Mouse (Mus musculus) heart, embryonic 10.5 days (tissue): ENCODE results near the gene Cldn20. TPM values are rescaled to one million over a fixed set of nuclear protein-coding genes. Genes with fewer than 3 reads are reported as not detected.

Experiments used
- DNase-seq: peaks from one replicate; pipeline ENCODE4 v3.0.0-alpha.2; 2017; ENCODE audit warnings: low spot score
- H3K27ac ChIP-seq: fragments of 300-500 bp; sonication (generic); 2 replicates; pipeline ENCODE4 v1.5.1; 2016; ENCODE audit warnings: mild to moderate bottlenecking
- H3K27me3 ChIP-seq: fragments of 300-500 bp; sonication (generic); 2 replicates; pipeline ENCODE4 v1.6.1; 2016; ENCODE audit warnings: mild to moderate bottlenecking; ENCODE audit not compliant: poor library complexity, insufficient read depth, severe bottlenecking
- H3K36me3 ChIP-seq: fragments of 300-500 bp; sonication (generic); 2 replicates; pipeline ENCODE4 v1.6.1; 2016; ENCODE audit warnings: mild to moderate bottlenecking, moderate library complexity
- H3K4me1 ChIP-seq: fragments of 300-500 bp; sonication (generic); 2 replicates; pipeline ENCODE4 v1.6.1; 2016; ENCODE audit warnings: mild to moderate bottlenecking
- H3K4me3 ChIP-seq: fragments of 300-500 bp; sonication (generic); 2 replicates; pipeline ENCODE4 v1.5.1; 2016; ENCODE audit warnings: mild to moderate bottlenecking, moderate library complexity
- H3K9me3 ChIP-seq: fragments of 300-500 bp; sonication (generic); 2 replicates; pipeline ENCODE4 v1.6.1; 2016; ENCODE audit warnings: mild to moderate bottlenecking, moderate library complexity
- WGBS: fragments of 180-500 bp; shearing (Covaris S2); methylation state at CpG from one replicate; pipeline ENCODE4 v1.1.7; 2016; 5-methylcytosine and 5-hydroxymethylcytosine counted together
- polyA plus RNA-seq: library from polyadenylated mRNA; unstranded; fragments of >200 nt; fragmentation: Nextera tagmentation; extraction: Ambion mirVana; gene quantifications from 2 replicates; pipeline ENCODE4 v1.2.1, GENCODE M21; 2016

Gene Cldn20
- not detected in 2 replicates for polyA plus RNA-seq

DNA sequence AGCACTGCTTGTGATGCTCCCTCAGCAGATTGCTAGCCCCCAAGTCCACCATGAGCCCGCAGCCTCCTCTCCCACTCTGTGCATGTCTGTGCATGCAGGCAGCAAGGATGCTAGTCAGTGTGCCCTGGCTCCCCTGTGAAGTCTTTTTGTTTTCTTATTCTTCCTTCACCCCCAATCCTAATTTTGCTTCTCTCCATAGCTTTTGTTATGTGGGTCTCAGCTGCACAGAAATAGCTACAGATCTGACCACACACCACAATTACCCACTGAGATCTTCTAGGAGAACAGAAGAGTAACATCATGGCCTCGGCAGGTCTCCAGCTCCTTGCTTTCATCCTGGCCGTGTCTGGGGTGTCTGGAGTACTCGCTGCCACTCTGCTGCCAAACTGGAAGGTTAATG, at the start of gene Cldn20:
Gene Cldn20 (plus strand): TSS at position 301 of the 400 bp plus-strand sequence.
- Histone ChIP-seq H3K4me3 (no peak within 1 kb of the TSS), H3K27ac (no peak within 1 kb of the TSS), H3K4me1 (peaks cover 6% of the 10 kb centered on the region; the same call in 1 of the 2 replicates), H3K36me3 (peaks cover 3% of the 10 kb centered on the region; the same call in 1 of the 2 replicates), H3K27me3 (no peaks in the 10 kb centered on the region), H3K9me3 (no peaks in the 10 kb centered on the region)
- no peak for DNase-seq
- WGBS: 84% methylated on average over 4 of the region's 4 CpGs

DNA sequence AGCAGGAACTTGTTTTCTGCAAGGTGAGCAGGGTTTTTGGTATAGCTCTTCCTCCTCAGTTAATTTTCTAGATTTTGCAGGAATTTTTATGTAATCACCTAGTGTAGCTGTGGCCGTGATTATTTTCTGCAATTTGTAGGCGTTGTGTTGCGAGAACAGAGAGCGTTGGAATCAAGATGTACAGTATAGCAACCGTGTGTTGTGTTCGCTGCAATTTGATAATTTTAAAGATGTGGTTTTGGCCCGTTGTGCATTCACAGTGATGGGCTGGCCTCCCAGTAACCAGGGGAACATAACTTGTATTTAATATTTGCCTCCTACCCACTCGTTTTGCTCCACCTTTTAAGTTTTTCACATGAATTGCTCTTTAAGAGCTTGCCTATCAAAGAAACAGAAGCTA, 49.3 kb upstream of the Cldn20 start:
- 87% methylated on average over 8 of the region's 8 CpGs for WGBS
- no peak overlapping the region for H3K4me3 ChIP-seq
- no peaks in the 10 kb centered on the region for H3K9me3 ChIP-seq
- H3K27me3 ChIP-seq: no peaks in the 10 kb centered on the region
- no peaks in the 10 kb centered on the region for H3K36me3 ChIP-seq
- no peak for DNase-seq
- H3K4me1 ChIP-seq: no peaks in the 10 kb centered on the region
- H3K27ac ChIP-seq: no peak overlapping the region

DNA sequence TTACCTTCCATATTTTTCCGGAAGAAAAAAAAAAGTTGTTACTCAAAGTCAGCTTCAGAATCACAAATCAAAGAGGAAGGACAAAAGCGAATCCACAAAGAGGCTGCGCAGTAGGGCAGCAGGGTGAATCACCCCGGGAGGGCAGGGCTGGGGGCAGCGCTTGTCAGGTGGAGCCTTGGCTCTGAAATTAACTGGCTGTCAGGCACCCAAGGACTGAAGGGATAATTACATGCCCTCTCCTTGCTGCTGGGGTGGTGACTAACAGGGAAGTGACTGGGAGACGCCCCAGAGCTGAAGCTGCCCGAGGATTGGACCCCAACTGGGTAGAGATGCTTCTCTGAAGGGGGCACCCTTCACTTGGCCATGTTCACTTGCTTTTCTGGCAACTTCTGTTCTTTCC, 46.5 kb upstream of the Cldn20 start:
- H3K4me1 ChIP-seq: no peaks in the 10 kb centered on the region
- H3K4me3 ChIP-seq: no peak overlapping the region
- 65% methylated on average over 7 of the region's 7 CpGs for WGBS
- H3K36me3 ChIP-seq: no peaks in the 10 kb centered on the region
- H3K27me3 ChIP-seq: no peaks in the 10 kb centered on the region
- no peak for DNase-seq
- no peaks in the 10 kb centered on the region for H3K9me3 ChIP-seq
- H3K27ac ChIP-seq: no peak overlapping the region

DNA sequence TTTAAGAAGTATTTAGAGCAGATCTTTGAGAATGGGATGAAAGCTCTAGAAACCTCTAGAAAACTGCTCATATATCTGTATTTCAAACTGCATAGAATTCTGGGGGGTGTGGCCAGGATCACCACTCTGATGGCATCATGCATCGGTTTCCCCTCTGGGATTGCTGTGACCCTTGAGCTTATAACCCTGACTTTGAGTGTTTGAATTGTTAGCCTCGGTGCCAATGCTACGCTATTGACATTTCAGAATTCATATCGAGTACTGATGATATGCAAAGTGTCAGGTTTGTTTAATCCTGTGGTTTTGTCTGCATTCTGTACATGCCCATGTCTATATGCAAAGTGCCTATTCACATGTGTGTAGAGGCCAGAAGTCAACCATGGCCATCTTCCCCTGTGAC, 45.1 kb upstream of the Cldn20 start:
- Histone ChIP-seq H3K4me3 (no peak overlapping the region), H3K27ac (no peak overlapping the region), H3K36me3 (no peaks in the 10 kb centered on the region), H3K9me3 (no peaks in the 10 kb centered on the region), H3K4me1 (no peaks in the 10 kb centered on the region), H3K27me3 (no peaks in the 10 kb centered on the region)
- WGBS: 84% methylated on average over 4 of the region's 4 CpGs
- DNase-seq: no peak

DNA sequence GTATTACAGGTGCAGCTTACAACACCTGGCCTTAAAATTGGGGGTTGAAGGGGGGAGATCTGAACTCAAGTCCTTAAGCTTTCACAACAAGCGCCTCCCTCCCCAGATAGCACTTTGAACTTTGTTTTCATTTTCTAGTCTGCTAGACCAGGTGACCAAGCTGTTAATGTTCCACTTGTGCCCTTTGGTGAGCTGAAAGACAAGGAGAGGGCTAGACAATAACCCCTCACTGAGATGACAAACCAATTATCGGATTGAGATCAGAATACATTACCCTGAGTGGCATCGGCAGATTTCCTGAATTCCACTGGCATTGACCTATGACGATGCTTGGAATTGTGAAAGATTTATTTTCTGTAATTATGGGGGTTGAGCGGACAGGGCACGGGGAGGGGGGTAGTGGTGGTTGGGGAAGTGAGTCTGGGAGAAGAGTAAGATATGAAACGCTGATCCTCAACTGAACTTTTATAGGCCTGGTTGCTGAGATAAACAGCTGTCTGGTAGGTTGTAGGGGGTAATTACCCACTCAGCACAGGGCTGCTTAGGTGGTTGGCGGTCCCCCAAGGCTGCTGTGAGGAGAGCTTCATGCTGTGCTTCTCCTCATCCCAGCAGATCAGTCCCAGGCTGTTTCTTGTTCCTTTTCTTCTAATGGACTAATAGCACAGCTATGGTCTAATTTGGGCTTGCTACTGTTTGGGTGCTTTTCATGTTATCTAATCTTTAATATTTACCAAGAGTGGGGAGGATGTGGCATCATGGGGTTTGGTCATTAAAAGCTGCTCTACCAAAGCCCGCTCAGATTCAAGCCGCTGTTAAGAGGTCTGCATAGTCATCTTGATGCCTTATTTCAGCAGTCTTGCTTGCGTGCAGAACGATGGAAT, 44.4 kb upstream of the Cldn20 start:
- H3K9me3 ChIP-seq: no peaks in the 10 kb centered on the region
- no peaks in the 10 kb centered on the region for H3K27me3 ChIP-seq
- no peak for DNase-seq
- no peaks in the 10 kb centered on the region for H3K4me1 ChIP-seq
- no peak overlapping the region for H3K27ac ChIP-seq
- no peaks in the 10 kb centered on the region for H3K36me3 ChIP-seq
- H3K4me3 ChIP-seq: no peak overlapping the region
- 67% methylated on average over 12 of the region's 12 CpGs for whole genome bisulfite sequencing

DNA sequence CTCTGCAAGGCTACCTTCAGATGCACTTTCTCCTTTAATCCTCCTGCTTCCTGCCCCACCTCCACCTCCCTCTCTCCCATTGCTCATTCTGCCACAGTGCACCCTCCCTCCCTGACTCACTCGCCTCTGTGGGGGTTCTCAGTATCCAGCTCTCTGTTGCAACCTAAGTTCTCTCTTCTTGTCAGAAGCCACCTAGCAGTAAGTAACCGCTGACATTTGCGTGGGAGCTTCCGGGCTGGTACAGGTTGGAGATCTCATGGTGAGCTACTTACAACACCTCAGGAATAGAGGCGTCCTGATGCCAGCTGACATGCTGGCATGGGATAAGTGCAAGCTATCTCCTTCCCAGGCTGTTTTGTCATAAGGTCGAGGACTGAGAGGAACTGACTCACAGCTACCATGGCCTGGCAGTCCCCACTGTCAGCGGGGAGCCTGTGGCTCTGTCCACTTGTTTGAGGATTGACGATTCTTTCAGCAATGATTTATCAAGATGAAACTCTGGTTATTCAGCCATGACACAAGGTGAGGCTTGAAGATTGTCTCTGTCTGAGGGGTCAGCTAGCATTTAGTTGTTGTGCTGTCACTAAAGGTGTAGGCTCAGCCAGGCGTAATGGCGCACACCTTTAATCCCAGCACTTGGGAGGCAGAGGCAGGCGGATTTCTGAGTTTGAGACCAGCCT, 42.0 kb upstream of the Cldn20 start:
- no peaks in the 10 kb centered on the region for H3K27me3 ChIP-seq
- no peak overlapping the region for H3K27ac ChIP-seq
- WGBS: 80% methylated on average over 11 of the region's 11 CpGs
- no peaks in the 10 kb centered on the region for H3K4me1 ChIP-seq
- no peaks in the 10 kb centered on the region for H3K9me3 ChIP-seq
- no peak overlapping the region for H3K4me3 ChIP-seq
- no peak for DNase-seq
- H3K36me3 ChIP-seq: no peaks in the 10 kb centered on the region

DNA sequence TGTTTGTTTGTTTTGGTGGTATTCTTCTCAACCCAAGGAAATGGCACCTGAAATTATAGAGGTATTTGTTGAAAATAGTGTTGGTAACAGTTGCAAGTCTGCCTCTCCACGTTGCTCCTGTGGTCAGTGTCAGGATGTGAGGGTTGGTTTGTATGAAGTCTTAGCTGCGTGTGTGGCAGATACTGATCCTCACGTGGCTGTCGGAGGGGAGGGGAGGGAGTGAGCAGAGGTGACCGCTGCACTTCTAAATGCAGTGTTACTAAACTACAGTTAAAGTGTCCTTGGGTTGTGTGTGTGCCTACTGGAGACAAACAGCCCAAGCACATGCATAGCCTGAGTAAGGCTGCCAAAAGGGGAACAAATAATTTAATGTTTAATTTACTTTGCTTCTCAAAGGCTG, 41.3 kb upstream of the Cldn20 start:
- no peaks in the 10 kb centered on the region for H3K4me1 ChIP-seq
- 56% methylated on average over 5 of the region's 5 CpGs for WGBS
- no peaks in the 10 kb centered on the region for H3K9me3 ChIP-seq
- no peak for DNase-seq
- no peak overlapping the region for H3K27ac ChIP-seq
- H3K36me3 ChIP-seq: no peaks in the 10 kb centered on the region
- H3K4me3 ChIP-seq: no peak overlapping the region
- no peaks in the 10 kb centered on the region for H3K27me3 ChIP-seq

DNA sequence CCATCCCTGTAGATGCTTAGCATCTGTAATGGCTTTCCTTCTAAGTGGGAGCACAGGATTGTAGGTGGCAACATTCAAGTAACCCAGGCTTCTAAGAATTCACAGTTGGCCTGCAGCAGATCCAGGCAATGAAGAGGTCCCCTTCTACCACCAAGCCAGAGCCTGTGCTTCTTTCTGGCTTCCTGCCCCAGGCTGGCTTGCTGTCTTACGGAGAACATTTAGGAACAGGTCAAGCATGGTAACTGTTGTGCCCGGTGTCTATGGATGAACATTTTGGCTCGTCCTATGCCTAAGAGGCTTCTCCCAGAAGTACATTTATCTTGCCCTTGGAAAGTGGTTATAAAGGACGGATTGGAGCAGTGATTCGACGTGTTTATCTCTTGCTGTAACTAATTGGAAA, 40.7 kb upstream of the Cldn20 start:
- H3K4me3 ChIP-seq: no peak overlapping the region
- no peaks in the 10 kb centered on the region for H3K36me3 ChIP-seq
- 77% methylated on average over 6 of the region's 6 CpGs for WGBS
- DNase-seq: no peak
- no peaks in the 10 kb centered on the region for H3K27me3 ChIP-seq
- no peaks in the 10 kb centered on the region for H3K4me1 ChIP-seq
- H3K27ac ChIP-seq: no peak overlapping the region
- H3K9me3 ChIP-seq: no peaks in the 10 kb centered on the region

DNA sequence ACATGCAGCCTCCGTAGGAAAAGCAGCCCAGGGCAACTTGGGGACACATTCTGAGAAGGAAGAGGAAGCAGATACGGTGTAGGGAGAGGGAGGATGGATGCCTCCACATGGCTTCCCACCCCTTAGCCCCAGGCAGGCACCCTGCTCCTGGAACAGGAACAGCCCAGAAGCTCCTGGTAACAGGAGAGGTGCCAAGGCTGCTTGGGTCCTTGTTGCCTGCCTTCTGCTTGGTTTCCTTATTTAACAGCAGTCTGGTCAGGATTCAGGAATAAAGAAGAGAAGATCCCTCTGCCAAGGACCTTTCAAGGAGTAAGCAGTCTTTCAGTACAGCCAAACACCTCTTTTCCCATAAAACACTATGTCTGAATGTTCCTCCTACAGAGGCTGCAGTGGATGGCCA, 36.8 kb upstream of the Cldn20 start:
- WGBS: 58% methylated on average over 2 of the region's 2 CpGs
- Histone ChIP-seq H3K27ac (no peak overlapping the region), H3K36me3 (no peaks in the 10 kb centered on the region), H3K4me1 (no peaks in the 10 kb centered on the region), H3K9me3 (no peaks in the 10 kb centered on the region), H3K27me3 (no peaks in the 10 kb centered on the region), H3K4me3 (no peak overlapping the region)
- DNase-seq: no peak

DNA sequence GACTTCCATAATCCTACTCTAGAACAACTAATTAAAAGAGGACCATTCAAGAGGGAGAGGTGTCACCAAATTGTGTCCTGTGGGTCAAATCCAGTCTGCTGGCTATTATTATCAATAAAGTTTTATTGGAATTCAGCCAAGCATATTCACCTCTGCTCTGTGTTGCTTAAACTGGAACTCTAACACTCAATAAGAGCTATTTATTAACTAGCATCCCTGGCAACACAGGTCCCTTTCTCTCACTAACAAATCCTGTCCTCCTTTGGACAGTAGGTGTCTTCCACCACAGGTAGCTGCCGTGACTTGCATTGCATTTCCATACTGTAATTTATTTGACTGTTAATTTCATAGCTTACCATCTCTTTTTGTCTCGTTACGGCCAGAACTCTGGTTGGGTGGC, 36.3 kb upstream of the Cldn20 start:
- H3K27ac ChIP-seq: no peak overlapping the region
- H3K4me1 ChIP-seq: no peaks in the 10 kb centered on the region
- 92% methylated on average over 3 of the region's 3 CpGs for WGBS

DNA sequence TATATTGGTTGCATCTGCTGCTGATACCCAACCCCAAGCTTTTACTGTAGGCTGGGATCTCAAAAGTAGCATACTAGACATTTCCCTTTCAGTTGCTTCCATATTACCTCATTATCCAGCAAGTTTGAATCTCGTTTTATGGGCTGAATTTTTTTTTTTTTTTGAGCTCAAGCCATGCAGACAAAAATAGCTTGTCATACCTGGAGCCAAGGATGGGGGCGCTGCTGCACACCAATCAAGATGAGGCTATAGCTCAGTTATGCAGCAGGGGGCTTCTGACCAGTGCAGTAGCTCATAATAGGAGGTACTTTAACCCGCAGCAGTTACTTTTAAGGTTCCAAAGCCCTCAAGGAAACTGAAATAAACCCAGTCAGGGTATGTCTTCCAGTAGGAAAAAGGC, 34.3 kb upstream of the Cldn20 start:
- no peak overlapping the region for H3K27ac ChIP-seq
- WGBS: 30% methylated on average over 3 of the region's 3 CpGs
- H3K27me3 ChIP-seq: no peaks in the 10 kb centered on the region
- H3K4me1 ChIP-seq: no peaks in the 10 kb centered on the region
- H3K36me3 ChIP-seq: no peaks in the 10 kb centered on the region
- no peak overlapping the region for H3K4me3 ChIP-seq
- no peak for DNase-seq
- no peaks in the 10 kb centered on the region for H3K9me3 ChIP-seq

More for the DNA sequence above, 36.3 kb upstream of the Cldn20 start:
- Histone ChIP-seq H3K27me3 (no peaks in the 10 kb centered on the region), H3K36me3 (no peaks in the 10 kb centered on the region), H3K4me3 (no peak overlapping the region), H3K9me3 (no peaks in the 10 kb centered on the region)
- no peak for DNase-seq

DNA sequence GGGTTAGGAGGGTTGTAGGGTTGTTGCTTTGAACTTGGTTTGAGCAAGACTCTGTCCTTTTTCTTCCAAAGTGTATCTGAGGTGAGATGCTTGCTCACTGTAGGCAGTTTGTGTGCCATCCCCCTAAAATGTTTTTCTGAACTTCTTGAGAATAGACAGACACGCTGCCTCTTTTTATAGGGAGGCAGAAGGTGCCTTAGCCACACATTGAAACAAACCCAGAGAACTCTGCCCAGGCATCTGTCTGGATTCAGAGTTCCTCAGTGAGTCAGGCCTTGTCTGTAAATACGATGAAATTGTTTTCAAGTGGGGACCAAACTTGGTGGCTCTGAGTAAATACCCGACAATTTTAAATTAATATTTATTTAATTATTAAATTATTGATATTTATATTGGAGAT, 33.8 kb upstream of the Cldn20 start:
- no peaks in the 10 kb centered on the region for H3K4me1 ChIP-seq
- no peak overlapping the region for H3K27ac ChIP-seq
- H3K9me3 ChIP-seq: no peaks in the 10 kb centered on the region
- H3K27me3 ChIP-seq: no peaks in the 10 kb centered on the region
- H3K36me3 ChIP-seq: no peaks in the 10 kb centered on the region
- DNase-seq: no peak
- H3K4me3 ChIP-seq: no peak overlapping the region
- 84% methylated on average over 3 of the region's 3 CpGs for WGBS

DNA sequence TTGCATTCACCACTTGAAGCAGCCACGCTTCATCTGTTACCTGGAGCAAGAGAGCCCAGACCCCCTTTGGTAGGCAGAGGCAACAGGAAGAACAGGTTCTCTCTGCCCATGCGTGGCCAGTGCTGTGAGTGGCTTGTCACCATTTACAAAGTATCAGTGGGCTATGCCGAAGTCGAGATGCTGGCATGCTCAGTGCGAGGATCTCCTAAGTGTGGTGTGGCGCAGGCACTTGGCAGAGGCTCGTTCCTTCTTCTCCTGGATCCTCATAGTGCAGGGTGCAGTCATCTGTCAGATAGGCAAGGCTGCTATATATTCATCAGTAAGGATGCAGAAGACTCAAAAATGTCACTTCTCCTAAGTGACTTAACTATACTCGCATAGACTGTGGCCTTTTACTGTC, 32.9 kb upstream of the Cldn20 start:
- WGBS: 87% methylated on average over 8 of the region's 8 CpGs

More for the DNA sequence above, 32.9 kb upstream of the Cldn20 start:
- no peak overlapping the region for H3K4me3 ChIP-seq
- no peaks in the 10 kb centered on the region for H3K36me3 ChIP-seq
- H3K27ac ChIP-seq: no peak overlapping the region
- no peaks in the 10 kb centered on the region for H3K27me3 ChIP-seq
- H3K9me3 ChIP-seq: no peaks in the 10 kb centered on the region
- no peak for DNase-seq
- no peaks in the 10 kb centered on the region for H3K4me1 ChIP-seq
